In genomic region chr1:129538970-129539369, GRCm38 (mm10) we compare ENCODE assay signal across 18 mouse cellular contexts.
"Had no signal": no experiment of that assay in that cellular context is flagged by ENCODE, and none has a peak within 500 bp of the region (broad histone marks: within the 10 kb centered on the region; RNA-seq: fewer than 3 reads in every experiment).

No protein-coding gene starts in this region.

- H3K36me3 ChIP-seq: limb, embryonic 12.5 days; limb, embryonic 15.5 days; liver, embryonic 12.5 days; liver, embryonic 15.5 days; lung, embryonic 15.5 days; midbrain, embryonic 10.5 days; midbrain, embryonic 13.5 days had no signal

- H3K4me1 ChIP-seq: limb, embryonic 12.5 days; limb, embryonic 15.5 days; liver, embryonic 12.5 days; liver, embryonic 15.5 days; lung, embryonic 15.5 days; megakaryocyte, embryonic 14.5 days; midbrain, embryonic 10.5 days; midbrain, embryonic 13.5 days had no signal

- H3K27me3 ChIP-seq: limb, embryonic 12.5 days; limb, embryonic 15.5 days; liver, embryonic 12.5 days; liver, embryonic 15.5 days; lung, embryonic 15.5 days; megakaryocyte, embryonic 14.5 days; midbrain, embryonic 13.5 days had no signal

- ATAC-seq: liver, embryonic 12.5 days; midbrain, embryonic 13.5 days had no signal

- H3K4me3 ChIP-seq: limb, embryonic 12.5 days; limb, embryonic 15.5 days; liver, embryonic 12.5 days; liver, embryonic 15.5 days; lung, embryonic 15.5 days; megakaryocyte, embryonic 14.5 days; midbrain, embryonic 10.5 days; midbrain, embryonic 13.5 days had no signal

- H3K4me2 ChIP-seq: limb, embryonic 12.5 days; limb, embryonic 15.5 days; liver, embryonic 12.5 days; liver, embryonic 15.5 days; lung, embryonic 15.5 days; midbrain, embryonic 13.5 days had no signal

- H3K9me3 ChIP-seq: limb, embryonic 12.5 days; limb, embryonic 15.5 days; liver, embryonic 12.5 days; liver, embryonic 15.5 days; lung, embryonic 15.5 days; megakaryocyte, embryonic 14.5 days; midbrain, embryonic 10.5 days; midbrain, embryonic 13.5 days had no signal

- H3K9ac ChIP-seq: limb, embryonic 12.5 days; limb, embryonic 15.5 days; liver, embryonic 12.5 days; liver, embryonic 15.5 days; lung, embryonic 15.5 days; midbrain, embryonic 13.5 days had no signal

- H3K27ac ChIP-seq: limb, embryonic 12.5 days; limb, embryonic 15.5 days; liver, embryonic 12.5 days; liver, embryonic 15.5 days; lung, embryonic 15.5 days; midbrain, embryonic 10.5 days; midbrain, embryonic 13.5 days had no signal

- DNase-seq: kidney, adult 11 months; kidney, adult 9 months; kidney, postnatal 14 days; kidney, postnatal 4 days; left cerebral cortex, postnatal 4 days; lung, adult 18-20 months; lung, postnatal 10 days; lung, postnatal 36 days; thymus, adult 18-20 months; thymus, postnatal 36 days had no signal
